In genomic region chr6:114780583-114780982, GRCm38 (mm10) we compare ENCODE assay signal across 21 mouse cellular contexts.
DNase-seq lines count a peak whose midpoint lies in the region; ATAC-seq and TF ChIP-seq lines count a peak whose summit lies in the region.
"Had no signal": no experiment of that assay in that cellular context is flagged by ENCODE, and none has a peak within 500 bp of the region (broad histone marks: within the 10 kb centered on the region; RNA-seq: fewer than 3 reads in every experiment).

No protein-coding gene starts in this region.

- WGBS in lung, embryonic 15.5 days, result 77% methylated on average over 2 of the region's 2 CpGs
- 77% methylated on average over 2 of the region's 2 CpGs for WGBS in lung, adult 2 months
- WGBS in embryonic facial prominence, embryonic 12.5 days, result 67% methylated on average over 2 of the region's 2 CpGs
- 53% methylated on average over 2 of the region's 2 CpGs for WGBS in limb, embryonic 14.5 days
- 82% methylated on average over 2 of the region's 2 CpGs for WGBS in intestine, embryonic 16.5 days

- no peak overlapping the region for H3K4me3 ChIP-seq in lung, embryonic 15.5 days
- H3K4me3 ChIP-seq in lung, adult 2 months (replicated peaks; ENCODE audit: extremely low read depth, low read depth, low read length), result no peak overlapping the region
- no peak overlapping the region for H3K4me3 ChIP-seq in embryonic facial prominence, embryonic 12.5 days
- H3K4me3 ChIP-seq in limb, embryonic 14.5 days (replicated peaks; ENCODE audit: low read length), result no peak overlapping the region
- H3K4me3 ChIP-seq in intestine, embryonic 16.5 days (ENCODE audit: low read length), result no peak overlapping the region
- H3K4me3 ChIP-seq: forebrain, embryonic 10.5 days; forebrain, embryonic 13.5 days; heart, embryonic 12.5 days; heart, embryonic 15.5 days; hindbrain, embryonic 10.5 days; hindbrain, embryonic 13.5 days; intestine, embryonic 15.5 days had no signal

- no peak for ATAC-seq in lung, embryonic 15.5 days (ENCODE audit: borderline replicate concordance, extremely low read depth, low FRiP score, low TSS enrichment)
- ATAC-seq in embryonic facial prominence, embryonic 12.5 days (ENCODE audit: insufficient number of reproducible peaks, insufficient read depth, low FRiP score, low TSS enrichment), result no peak
- ATAC-seq in limb, embryonic 14.5 days (ENCODE audit: low FRiP score, low read depth), result no peak
- no peak for ATAC-seq in intestine, embryonic 16.5 days
- ATAC-seq: forebrain, embryonic 13.5 days; forebrain, embryonic 16.5 days; hindbrain, embryonic 16.5 days; intestine, embryonic 15.5 days had no signal

- no peak for DNase-seq in lung, adult 2 months
- DNase-seq in limb, embryonic 14.5 days (ENCODE audit: low spot score), result no peak
- DNase-seq in T-cell, adult 2 months (ENCODE audit: low spot score), result no peak
- DNase-seq: adrenal gland, adult 8-10 months; adrenal gland, postnatal 25 days; B cell, adult 2 months; cerebellum, adult 2 months; cerebellum, adult 9-11 months; cerebellum, postnatal 25 days had no signal

- H3K36me3 ChIP-seq in lung, embryonic 15.5 days, result no peaks in the 10 kb centered on the region
- no peaks in the 10 kb centered on the region for H3K36me3 ChIP-seq in embryonic facial prominence, embryonic 12.5 days
- H3K36me3 ChIP-seq in limb, embryonic 14.5 days (ENCODE audit: control insufficient read depth, insufficient read depth, low read length), result no peaks in the 10 kb centered on the region
- H3K36me3 ChIP-seq in intestine, embryonic 16.5 days (ENCODE audit: control insufficient read depth, insufficient read depth, low read length), result no peaks in the 10 kb centered on the region
- H3K36me3 ChIP-seq: forebrain, embryonic 10.5 days; heart, embryonic 12.5 days; heart, embryonic 15.5 days; hindbrain, embryonic 10.5 days; hindbrain, embryonic 13.5 days; intestine, embryonic 15.5 days had no signal

- TF ChIP-seq POLR2A in lung, adult 2 months (IDR thresholded peaks at IDR 0.05; ENCODE audit: borderline replicate concordance, extremely low read depth, low read depth, low read length), result no peak
- no peak for TF ChIP-seq POLR2A in limb, embryonic 14.5 days (IDR thresholded peaks at IDR 0.05; ENCODE audit: borderline replicate concordance, extremely low read depth, insufficient read depth, insufficient read length)

- H3K9ac ChIP-seq in lung, embryonic 15.5 days, result no peak overlapping the region
- H3K9ac ChIP-seq in embryonic facial prominence, embryonic 12.5 days, result no peak overlapping the region
- no peak overlapping the region for H3K9ac ChIP-seq in limb, embryonic 14.5 days (ENCODE audit: low read depth, low read length, severe bottlenecking)
- H3K9ac ChIP-seq in intestine, embryonic 16.5 days (ENCODE audit: low read depth, low read length), result no peak overlapping the region
- H3K9ac ChIP-seq: forebrain, embryonic 13.5 days; heart, embryonic 12.5 days; heart, embryonic 15.5 days; hindbrain, embryonic 13.5 days; intestine, embryonic 15.5 days had no signal

- no peaks in the 10 kb centered on the region for H3K27me3 ChIP-seq in lung, embryonic 15.5 days
- H3K27me3 ChIP-seq in embryonic facial prominence, embryonic 12.5 days, result no peaks in the 10 kb centered on the region
- no peaks in the 10 kb centered on the region for H3K27me3 ChIP-seq in limb, embryonic 14.5 days (ENCODE audit: control insufficient read depth, insufficient read depth, low read length)
- no peaks in the 10 kb centered on the region for H3K27me3 ChIP-seq in intestine, embryonic 16.5 days (replicated peaks; ENCODE audit: control insufficient read depth, insufficient read depth, low read length)
- H3K27me3 ChIP-seq: forebrain, embryonic 13.5 days; heart, embryonic 12.5 days; heart, embryonic 15.5 days; hindbrain, embryonic 13.5 days; intestine, embryonic 15.5 days had no signal

- H3K27ac ChIP-seq in lung, embryonic 15.5 days, result peak overlapping the region; percentile 86; the same call in 1 of the 2 replicates
- H3K27ac ChIP-seq in embryonic facial prominence, embryonic 12.5 days, result 0 out of 2 replicates have a peak overlapping the region, but pooled peaks have one; percentile 23
- peak overlapping the region; percentile 49; the same call in 1 of the 2 replicates for H3K27ac ChIP-seq in limb, embryonic 14.5 days (replicated peaks; ENCODE audit: low read depth, low read length)
- no peak overlapping the region for H3K27ac ChIP-seq in intestine, embryonic 16.5 days (ENCODE audit: low read length)
- H3K27ac ChIP-seq: forebrain, embryonic 13.5 days; hindbrain, embryonic 13.5 days; intestine, embryonic 15.5 days had no signal

- peaks cover 35% of the 10 kb centered on the region for H3K4me1 ChIP-seq in lung, embryonic 15.5 days
- peaks cover 4% of the 10 kb centered on the region for H3K4me1 ChIP-seq in lung, adult 2 months (ENCODE audit: control insufficient read depth, insufficient read depth, low read length)
- peaks cover 46% of the 10 kb centered on the region for H3K4me1 ChIP-seq in embryonic facial prominence, embryonic 12.5 days
- H3K4me1 ChIP-seq in limb, embryonic 14.5 days (ENCODE audit: control insufficient read depth, insufficient read depth, low read length), result peaks cover 31% of the 10 kb centered on the region
- peaks cover 23% of the 10 kb centered on the region for H3K4me1 ChIP-seq in intestine, embryonic 16.5 days (ENCODE audit: control insufficient read depth, insufficient read depth, low read length)

- no peaks in the 10 kb centered on the region for H3K9me3 ChIP-seq in lung, embryonic 15.5 days
- no peaks in the 10 kb centered on the region for H3K9me3 ChIP-seq in embryonic facial prominence, embryonic 12.5 days
- H3K9me3 ChIP-seq in limb, embryonic 14.5 days (ENCODE audit: control insufficient read depth, low read length), result no peaks in the 10 kb centered on the region
- no peaks in the 10 kb centered on the region for H3K9me3 ChIP-seq in intestine, embryonic 16.5 days (ENCODE audit: control insufficient read depth, low read length)
- H3K9me3 ChIP-seq: forebrain, embryonic 10.5 days; heart, embryonic 12.5 days; heart, embryonic 15.5 days; hindbrain, embryonic 10.5 days; hindbrain, embryonic 13.5 days; intestine, embryonic 15.5 days had no signal

- H3K4me2 ChIP-seq in lung, embryonic 15.5 days, result no peak overlapping the region
- H3K4me2 ChIP-seq in embryonic facial prominence, embryonic 12.5 days (replicated peaks), result no peak overlapping the region
- H3K4me2 ChIP-seq in limb, embryonic 14.5 days (replicated peaks; ENCODE audit: low read depth, low read length, severe bottlenecking), result no peak overlapping the region
- H3K4me2 ChIP-seq in intestine, embryonic 16.5 days (ENCODE audit: low read depth, low read length), result no peak overlapping the region
- H3K4me2 ChIP-seq: forebrain, embryonic 13.5 days; heart, embryonic 12.5 days; heart, embryonic 15.5 days; hindbrain, embryonic 13.5 days; intestine, embryonic 15.5 days had no signal

- no peak for TF ChIP-seq CTCF in lung, adult 2 months (IDR thresholded peaks at IDR 0.05; ENCODE audit: insufficient read depth, low read length)
